Mouse (Mus musculus): ENCODE measurements at regions not wholly inside any gene's neighbourhood (a gene's known extent, or its start where the extent isn't known, plus 50 kb on each side); places are given as distances from the start of the nearest gene placed in this dataset.

GRCm38 (mm10) chr3:51151104-51151503 is 73.1 kb upstream of the Noct start:
- no peak for DNase-seq

- DNase-seq, result no peak
These were observed 68.6 kb upstream of the Noct start for GRCm38 (mm10) chr3:51155621-51156020.

GRCm38 (mm10) chr3:51156386-51157290 is 67.6 kb upstream of the Noct start:
- peak; percentile 98 for DNase-seq

DNA sequence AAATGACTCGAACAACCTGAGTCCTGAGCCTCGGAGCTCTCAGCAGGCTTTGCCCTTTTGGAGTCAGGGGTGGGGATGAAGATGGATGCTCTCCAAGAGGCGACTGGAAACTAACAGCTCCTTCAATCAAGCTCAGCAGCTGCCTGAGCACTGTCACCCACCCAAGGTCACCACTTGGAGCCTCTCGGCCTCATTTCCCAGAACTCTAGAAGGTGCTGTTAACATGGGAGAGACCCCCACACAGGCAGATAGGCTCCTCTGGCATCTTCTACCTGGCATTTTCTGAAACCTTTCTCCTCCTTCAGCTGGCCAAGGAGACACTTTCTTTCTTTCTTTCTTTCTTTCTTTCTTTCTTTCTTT is 67.0 kb upstream of the Noct start:
- no peak for DNase-seq

- DNase-seq, result no peak
These were observed 65.8 kb upstream of the Noct start for GRCm38 (mm10) chr3:51158449-51158848.

- DNase-seq, result no peak
These were observed 64.9 kb upstream of the Noct start for GRCm38 (mm10) chr3:51159322-51159721.

DNA sequence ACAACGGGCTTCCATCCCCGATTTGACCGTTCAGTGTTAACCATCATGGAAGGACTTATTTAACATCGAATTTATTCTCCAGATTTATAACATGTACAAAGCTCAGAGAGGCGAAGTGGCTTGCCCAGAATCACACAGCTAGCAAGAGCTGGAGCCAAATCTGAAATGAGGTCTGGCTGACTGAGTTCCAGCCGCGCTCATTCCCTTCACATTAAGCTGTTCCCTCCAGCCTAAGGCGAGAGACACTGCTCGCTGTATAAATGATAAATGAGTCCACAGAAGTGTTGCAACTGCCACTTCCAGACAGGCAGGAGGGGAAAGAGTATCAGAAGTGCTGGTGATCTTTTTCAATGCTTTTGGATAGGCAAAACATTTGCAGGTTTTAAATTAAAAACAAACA is 64.4 kb upstream of the Noct start:
- no peak for DNase-seq

DNA sequence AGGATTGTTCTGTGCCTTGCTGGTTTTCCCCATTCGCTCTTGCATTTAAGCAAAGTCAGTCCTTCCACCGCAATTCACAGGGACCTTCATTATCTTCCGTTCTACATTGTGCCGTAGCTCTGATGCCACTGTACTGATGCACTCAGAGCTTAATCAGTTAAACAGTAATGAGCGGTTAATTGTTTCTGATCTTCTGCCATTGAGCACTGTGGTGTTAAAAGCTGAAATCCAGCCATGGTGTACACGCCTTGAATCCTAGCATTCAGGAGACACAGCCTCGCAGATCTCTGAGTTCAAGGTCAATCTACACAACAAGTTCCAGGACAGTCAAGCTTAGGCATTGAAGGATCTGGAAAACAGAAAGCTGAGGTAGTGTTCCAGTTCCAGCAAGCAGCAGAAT is 63.6 kb upstream of the Noct start:
- DNase-seq, result no peak

GRCm38 (mm10) chr3:51169150-51169925 is 54.9 kb upstream of the Noct start:
- DNase-seq, result no peak

DNA sequence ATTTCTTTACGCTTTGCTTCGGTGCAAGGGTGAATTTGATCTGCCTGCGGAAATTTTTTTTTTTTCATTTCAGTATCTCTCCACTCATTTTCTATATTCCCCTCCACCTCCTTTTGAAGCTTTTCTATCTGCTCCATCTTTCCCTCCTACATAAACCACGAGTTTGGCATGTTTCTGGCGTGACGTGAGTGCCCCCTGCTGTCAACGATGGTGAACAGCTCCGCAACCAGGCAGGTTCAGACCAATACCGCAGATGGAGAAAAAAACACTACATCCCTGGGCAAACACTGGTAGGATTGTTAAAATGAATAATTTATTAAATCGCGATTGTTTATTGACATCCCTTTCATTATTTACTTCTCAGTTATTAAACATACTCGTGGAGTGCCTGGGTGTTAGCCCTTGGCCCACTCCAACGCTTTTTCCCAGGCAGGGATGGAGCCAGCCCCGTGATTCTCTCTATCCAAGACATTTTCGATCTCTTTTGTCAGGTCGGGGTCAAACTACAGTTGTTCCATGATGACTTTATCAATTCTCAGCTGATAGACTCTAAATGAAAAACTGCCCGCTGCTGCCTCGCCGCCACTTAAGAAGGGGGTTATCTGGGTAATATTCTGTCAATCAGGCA is 53.9 kb upstream of the Noct start:
- DNase-seq, result peak; percentile 95

All from heart, adult 11 months (tissue).